Mouse (Mus musculus): Measurements from ENCODE around the gene Kctd12.

Gene Kctd12

GRCm38 (mm10) chr14:102982627-102983540 lies at the start of gene Kctd12:
Gene Kctd12 (minus strand): TSS chr14:102982637.
- in situ Hi-C loops (cut with MboI, MseI) = loop anchor here (25.0 kb wide), 1 partner anchor 171 kb away; no protein-coding TSS in a partner anchor

- in situ Hi-C loops (cut with MboI, MseI) = no loop called here
Measured at GRCm38 (mm10) chr14:103029203-103029602, 46.8 kb upstream of the Kctd12 start.

- in situ Hi-C loops (cut with MboI, MseI) = no loop called here
Measured at GRCm38 (mm10) chr14:103020046-103020445, 37.6 kb upstream of the Kctd12 start.

GRCm38 (mm10) chr14:103017009-103017408 lies 34.6 kb upstream of the Kctd12 start:
- in situ Hi-C loops (cut with MboI, MseI) = no loop called here

- in situ Hi-C loops (cut with MboI, MseI) = no loop called here
Measured at GRCm38 (mm10) chr14:103012563-103013150, 30.2 kb upstream of the Kctd12 start.

- in situ Hi-C loops (cut with MboI, MseI) = no loop called here
Measured at GRCm38 (mm10) chr14:103011782-103012181, 29.3 kb upstream of the Kctd12 start.

- in situ Hi-C loops (cut with MboI, MseI) = loop anchor here (5.0 kb wide), 1 partner anchor 40 kb away; the partner anchor contains the start of gene Acod1
Measured at GRCm38 (mm10) chr14:103007737-103008136, 25.3 kb upstream of the Kctd12 start.

GRCm38 (mm10) chr14:102994662-102995561 lies 12.5 kb upstream of the Kctd12 start:
- in situ Hi-C loops (cut with MboI, MseI) = loop anchor here (25.0 kb wide), 1 partner anchor 183 kb away; no protein-coding TSS in a partner anchor

- in situ Hi-C loops (cut with MboI, MseI) = loop anchor here (25.0 kb wide), 1 partner anchor 178 kb away; no protein-coding TSS in a partner anchor
Measured at GRCm38 (mm10) chr14:102990765-102991164, 8.3 kb upstream of the Kctd12 start.

GRCm38 (mm10) chr14:102989866-102990265 lies 7.4 kb upstream of the Kctd12 start:
- in situ Hi-C loops (cut with MboI, MseI) = loop anchor here (25.0 kb wide), 1 partner anchor 178 kb away; no protein-coding TSS in a partner anchor

- in situ Hi-C loops (cut with MboI, MseI) = loop anchor here (25.0 kb wide), 1 partner anchor 177 kb away; no protein-coding TSS in a partner anchor
Measured at GRCm38 (mm10) chr14:102989254-102989653, 6.8 kb upstream of the Kctd12 start.

- in situ Hi-C loops (cut with MboI, MseI) = loop anchor here (25.0 kb wide), 1 partner anchor 175 kb away; no protein-coding TSS in a partner anchor
Measured at GRCm38 (mm10) chr14:102987626-102988025, 5.2 kb upstream of the Kctd12 start.

- in situ Hi-C loops (cut with MboI, MseI) = loop anchor here (25.0 kb wide), 1 partner anchor 171 kb away; no protein-coding TSS in a partner anchor
Measured at GRCm38 (mm10) chr14:102983686-102984085, 1.2 kb upstream of the Kctd12 start.

- in situ Hi-C loops (cut with MboI, MseI) = loop anchor here (25.0 kb wide), 1 partner anchor 170 kb away; no protein-coding TSS in a partner anchor
Measured at GRCm38 (mm10) chr14:102982016-102982626, 316 bp downstream of the Kctd12 start.

GRCm38 (mm10) chr14:102981441-102982015 lies 909 bp downstream of the Kctd12 start:
- in situ Hi-C loops (cut with MboI, MseI) = loop anchor here (25.0 kb wide), 1 partner anchor 169 kb away; no protein-coding TSS in a partner anchor

- in situ Hi-C loops (cut with MboI, MseI) = loop anchor here (25.0 kb wide), 1 partner anchor 169 kb away; no protein-coding TSS in a partner anchor
Measured at GRCm38 (mm10) chr14:102980986-102981385, 1.5 kb downstream of the Kctd12 start.

GRCm38 (mm10) chr14:102980481-102980880 lies 2.0 kb downstream of the Kctd12 start:
- in situ Hi-C loops (cut with MboI, MseI) = loop anchor here (25.0 kb wide), 1 partner anchor 168 kb away; no protein-coding TSS in a partner anchor

- in situ Hi-C loops (cut with MboI, MseI) = loop anchor here (25.0 kb wide), 1 partner anchor 168 kb away; no protein-coding TSS in a partner anchor
Measured at GRCm38 (mm10) chr14:102979831-102980230, 2.6 kb downstream of the Kctd12 start.

GRCm38 (mm10) chr14:102975865-102976264 lies 6.6 kb downstream of the Kctd12 start:
- in situ Hi-C loops (cut with MboI, MseI) = loop anchor here (25.0 kb wide), 1 partner anchor 164 kb away; no protein-coding TSS in a partner anchor

- in situ Hi-C loops (cut with MboI, MseI) = loop anchor here (25.0 kb wide), 1 partner anchor 1007 kb away; no protein-coding TSS in a partner anchor
Measured at GRCm38 (mm10) chr14:102968824-102969223, 13.6 kb downstream of the Kctd12 start.
